Mouse (Mus musculus): ENCODE data around the gene Thada.

DNA sequence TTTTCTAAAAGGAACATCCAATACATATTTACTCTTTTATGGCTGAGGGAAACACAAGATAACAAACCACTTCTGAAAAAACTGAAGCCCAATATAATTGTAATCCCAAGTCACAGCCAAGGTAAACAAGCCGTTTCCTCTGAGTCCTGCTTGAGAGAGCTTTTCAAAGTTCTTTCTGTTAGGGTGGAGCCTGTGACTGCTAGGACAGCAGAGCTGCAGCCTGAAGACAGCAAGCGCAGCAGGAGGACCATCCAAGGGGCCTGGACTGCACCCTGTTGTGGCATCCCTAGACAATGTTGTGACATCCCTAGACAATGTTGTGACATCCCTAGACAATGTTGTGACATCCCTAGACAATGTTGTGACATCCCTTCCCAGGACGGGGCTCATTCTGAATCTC, 197.6 kb downstream of the Thada start:
- TF ChIP-seq GATA1 (IDR thresholded peaks at IDR 0.05; ENCODE audit: borderline replicate concordance, low read length): no peak
- TF ChIP-seq FLI1 (IDR thresholded peaks at IDR 0.05; ENCODE audit: low read length): no peak
